Mouse (Mus musculus) limb, embryonic 11.5 days (tissue): ENCODE measurements at regions not wholly inside any gene's neighbourhood (a gene's known extent, or its start where the extent isn't known, plus 50 kb on each side); places are given as distances from the start of the nearest gene placed in this dataset.
A peak's percentile ranks its signal among the peaks of the same experiment; 100 is the strongest.

ENCODE experiments used
- ATAC-seq: fragments of 200-750 bp; cut with Nextera tagmentation; 2 replicates; pipeline ENCODE4 v1.8.0; 2017; ENCODE audit warnings: low read depth; ENCODE audit not compliant: insufficient number of reproducible peaks, low FRiP score, low TSS enrichment
- DNase-seq: peaks from one replicate; pipeline ENCODE4 v3.0.0-alpha.2; 2015; ENCODE audit warnings: low spot score
- H3K27ac ChIP-seq: fragments of 300-500 bp; sonication (generic); replicated peaks from 2 replicates; pipeline ENCODE4 v1.5.1; 2014; ENCODE audit warnings: low read depth, mild to moderate bottlenecking, low read length
- H3K27me3 ChIP-seq: fragments of 300-500 bp; sonication (generic); 2 replicates; pipeline ENCODE4 v1.6.1; 2014; ENCODE audit warnings: mild to moderate bottlenecking, low read length, mixed read lengths; ENCODE audit not compliant: control insufficient read depth, insufficient read depth
- H3K36me3 ChIP-seq: fragments of 300-500 bp; sonication (generic); 2 replicates; pipeline ENCODE4 v1.6.1; 2014; ENCODE audit warnings: mild to moderate bottlenecking, low read length, moderate library complexity, mixed read lengths; ENCODE audit not compliant: control insufficient read depth, insufficient read depth
- H3K4me1 ChIP-seq: fragments of 300-500 bp; sonication (generic); 2 replicates; pipeline ENCODE4 v1.6.1; 2014; ENCODE audit warnings: low read length, mixed read lengths; ENCODE audit not compliant: control insufficient read depth, insufficient read depth
- H3K4me2 ChIP-seq: fragments of 300-500 bp; sonication (generic); 2 replicates; pipeline ENCODE4 v1.6.1; 2014; ENCODE audit warnings: low read depth, mild to moderate bottlenecking, moderate library complexity; ENCODE audit not compliant: severe bottlenecking
- H3K4me3 ChIP-seq: fragments of 300-500 bp; sonication (generic); 2 replicates; pipeline ENCODE4 v1.5.1; 2014; ENCODE audit warnings: low read depth, low read length
- H3K9ac ChIP-seq: fragments of 300-500 bp; sonication (generic); 2 replicates; pipeline ENCODE4 v1.6.1; 2014; ENCODE audit warnings: mild to moderate bottlenecking, low read length
- H3K9me3 ChIP-seq: fragments of 300-500 bp; sonication (generic); 2 replicates; pipeline ENCODE4 v1.6.1; 2016; ENCODE audit warnings: low read length; ENCODE audit not compliant: control insufficient read depth
- WGBS: fragments of 180-500 bp; shearing (Covaris S2); extraction: QIAGEN DNeasy Blood & Tissue Kit; methylation state at CpG from one replicate; pipeline ENCODE4 v1.1.7; 2014; 5-methylcytosine and 5-hydroxymethylcytosine counted together

- ATAC-seq, result no peak
- Histone ChIP-seq H3K9me3 (no peaks in the 10 kb centered on the region), H3K27me3 (no peaks in the 10 kb centered on the region), H3K9ac (no peak overlapping the region), H3K4me2 (peak overlapping the region; percentile 29), H3K4me3 (no peak overlapping the region), H3K4me1 (no peaks in the 10 kb centered on the region), H3K27ac (no peak overlapping the region), H3K36me3 (no peaks in the 10 kb centered on the region)
- DNase-seq, result peak; percentile 45
- WGBS, result 31% methylated on average over 15 of the region's 15 CpGs
These were observed 74.9 kb upstream of the Shisa3 start for GRCm38 (mm10) chr5:67532756-67533255.

- ATAC-seq (no peak), DNase-seq (no peak)
- 83% methylated on average over 7 of the region's 7 CpGs for WGBS
These were observed 73.6 kb upstream of the Shisa3 start for GRCm38 (mm10) chr5:67534056-67534455.

GRCm38 (mm10) chr5:67537990-67538389 lies 69.7 kb upstream of the Shisa3 start:
- no peak for DNase-seq
- Histone ChIP-seq H3K27ac (no peak overlapping the region), H3K9ac (no peak overlapping the region), H3K4me3 (no peak overlapping the region), H3K4me2 (no peak overlapping the region), H3K4me1 (peaks cover 4% of the 10 kb centered on the region; the same call in 1 of the 2 replicates), H3K36me3 (no peaks in the 10 kb centered on the region), H3K27me3 (no peaks in the 10 kb centered on the region), H3K9me3 (no peaks in the 10 kb centered on the region)
- WGBS, result 89% methylated on average over 5 of the region's 5 CpGs
- ATAC-seq, result no peak

More at GRCm38 (mm10) chr5:67534056-67534455, 73.6 kb upstream of the Shisa3 start:
- Histone ChIP-seq H3K27me3 (no peaks in the 10 kb centered on the region), H3K36me3 (no peaks in the 10 kb centered on the region), H3K4me2 (no peak overlapping the region), H3K9ac (no peak overlapping the region), H3K4me1 (no peaks in the 10 kb centered on the region), H3K4me3 (no peak overlapping the region), H3K9me3 (no peaks in the 10 kb centered on the region), H3K27ac (no peak overlapping the region)

- Histone ChIP-seq H3K4me1 (peaks cover 8% of the 10 kb centered on the region; the same call in 1 of the 2 replicates), H3K9me3 (no peaks in the 10 kb centered on the region), H3K27ac (no peak overlapping the region), H3K9ac (no peak overlapping the region), H3K36me3 (no peaks in the 10 kb centered on the region), H3K4me3 (no peak overlapping the region), H3K4me2 (no peak overlapping the region), H3K27me3 (no peaks in the 10 kb centered on the region)
- WGBS, result 22% methylated on average over 8 of the region's 8 CpGs
- DNase-seq (no peak), ATAC-seq (no peak)
These were observed 68.0 kb upstream of the Shisa3 start for GRCm38 (mm10) chr5:67539591-67540238.

- 63% methylated on average over 3 of the region's 3 CpGs for WGBS
- DNase-seq (no peak), ATAC-seq (no peak)
- H3K27ac ChIP-seq, result no peak overlapping the region
- peaks cover 8% of the 10 kb centered on the region; the same call in 1 of the 2 replicates for H3K4me1 ChIP-seq
- no peaks in the 10 kb centered on the region for H3K9me3 ChIP-seq
- H3K9ac ChIP-seq, result no peak overlapping the region
- H3K36me3 ChIP-seq, result no peaks in the 10 kb centered on the region
- no peaks in the 10 kb centered on the region for H3K27me3 ChIP-seq
- H3K4me3 ChIP-seq, result no peak overlapping the region
- no peak overlapping the region for H3K4me2 ChIP-seq
These were observed 65.8 kb upstream of the Shisa3 start for GRCm38 (mm10) chr5:67541867-67542266.

GRCm38 (mm10) chr5:67544028-67544589 lies 63.6 kb upstream of the Shisa3 start:
- Histone ChIP-seq H3K9me3 (no peaks in the 10 kb centered on the region), H3K36me3 (no peaks in the 10 kb centered on the region), H3K27me3 (no peaks in the 10 kb centered on the region), H3K4me1 (peaks cover 8% of the 10 kb centered on the region; the same call in 1 of the 2 replicates), H3K4me2 (no peak overlapping the region), H3K27ac (no peak overlapping the region), H3K9ac (no peak overlapping the region), H3K4me3 (no peak overlapping the region)
- 13% methylated on average over 9 of the region's 9 CpGs for WGBS
- ATAC-seq (no peak), DNase-seq (peak; percentile 40)

GRCm38 (mm10) chr5:67550257-67550656 lies 57.4 kb upstream of the Shisa3 start:
- Histone ChIP-seq H3K4me2 (no peak overlapping the region), H3K36me3 (no peaks in the 10 kb centered on the region), H3K9me3 (no peaks in the 10 kb centered on the region), H3K27ac (no peak overlapping the region), H3K4me3 (no peak overlapping the region), H3K4me1 (no peaks in the 10 kb centered on the region), H3K27me3 (no peaks in the 10 kb centered on the region), H3K9ac (no peak overlapping the region)
- ATAC-seq, result no peak
- DNase-seq, result no peak
- WGBS, result 88% methylated on average over 6 of the region's 6 CpGs

GRCm38 (mm10) chr5:67551668-67552390 lies 55.9 kb upstream of the Shisa3 start:
- Histone ChIP-seq H3K4me1 (no peaks in the 10 kb centered on the region), H3K27ac (no peak overlapping the region), H3K36me3 (no peaks in the 10 kb centered on the region), H3K9me3 (no peaks in the 10 kb centered on the region), H3K4me3 (no peak overlapping the region), H3K9ac (no peak overlapping the region), H3K4me2 (no peak overlapping the region), H3K27me3 (no peaks in the 10 kb centered on the region)
- WGBS, result 79% methylated on average over 6 of the region's 6 CpGs
- DNase-seq (no peak), ATAC-seq (no peak)
